Mouse (Mus musculus): Measurements from ENCODE around the gene Zfp748. TPM values are rescaled to one million over a fixed set of nuclear protein-coding genes. Genes with fewer than 3 reads are reported as not detected.

Zfp748 gene
- 1 to 10 TPM; 5.7 to 6.4 TPM for total RNA-seq (2021)

GRCm38 (mm10) chr13:67553730-67554129, at the start of gene Zfp748:
TSS of gene Zfp748 (minus strand) at chr13:67553830.
- intact Hi-C loops (cut with DNase I), result no loop called here
- DNase-seq, result no peak

GRCm38 (mm10) chr13:67572591-67573189, 19.1 kb upstream of the Zfp748 start:
- intact Hi-C loops (cut with DNase I), result no loop called here
- DNase-seq, result no peak

GRCm38 (mm10) chr13:67552505-67553346, 904 bp downstream of the Zfp748 start:
- peak; percentile 89 for DNase-seq
- intact Hi-C loops (cut with DNase I), result no loop called here

DNA sequence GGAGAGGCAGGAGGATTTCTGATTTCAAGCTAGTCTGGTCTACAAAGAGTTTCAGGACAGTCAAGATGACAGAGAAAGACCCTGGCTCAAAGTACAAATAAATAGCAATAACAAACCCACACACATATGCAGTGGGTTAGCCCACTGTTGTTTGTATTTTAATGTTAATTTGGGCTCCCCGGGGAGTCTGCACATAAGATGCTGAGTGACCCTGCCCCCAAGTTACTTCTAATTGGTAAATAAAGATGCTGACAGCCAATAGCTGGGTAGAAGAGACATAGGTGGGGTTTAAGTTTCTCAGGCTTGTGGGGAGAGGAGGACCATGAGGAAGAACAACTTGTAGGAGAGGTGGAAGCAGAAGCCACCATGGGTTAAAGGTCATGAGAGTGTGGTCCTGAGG, 7.7 kb downstream of the Zfp748 start:
- intact Hi-C loops (cut with DNase I), result no loop called here
- DNase-seq, result no peak

GRCm38 (mm10) chr13:67527049-67527730, 26.4 kb downstream of the Zfp748 start:
- intact Hi-C loops (cut with DNase I), result loop anchor here (2.0 to 10.0 kb wide), 5 partner anchors 22 to 198 kb away; partner anchors contain the start of genes Zfp58, Zfp65, Zfp874a and Zfp874b
- DNase-seq, result no peak

DNA sequence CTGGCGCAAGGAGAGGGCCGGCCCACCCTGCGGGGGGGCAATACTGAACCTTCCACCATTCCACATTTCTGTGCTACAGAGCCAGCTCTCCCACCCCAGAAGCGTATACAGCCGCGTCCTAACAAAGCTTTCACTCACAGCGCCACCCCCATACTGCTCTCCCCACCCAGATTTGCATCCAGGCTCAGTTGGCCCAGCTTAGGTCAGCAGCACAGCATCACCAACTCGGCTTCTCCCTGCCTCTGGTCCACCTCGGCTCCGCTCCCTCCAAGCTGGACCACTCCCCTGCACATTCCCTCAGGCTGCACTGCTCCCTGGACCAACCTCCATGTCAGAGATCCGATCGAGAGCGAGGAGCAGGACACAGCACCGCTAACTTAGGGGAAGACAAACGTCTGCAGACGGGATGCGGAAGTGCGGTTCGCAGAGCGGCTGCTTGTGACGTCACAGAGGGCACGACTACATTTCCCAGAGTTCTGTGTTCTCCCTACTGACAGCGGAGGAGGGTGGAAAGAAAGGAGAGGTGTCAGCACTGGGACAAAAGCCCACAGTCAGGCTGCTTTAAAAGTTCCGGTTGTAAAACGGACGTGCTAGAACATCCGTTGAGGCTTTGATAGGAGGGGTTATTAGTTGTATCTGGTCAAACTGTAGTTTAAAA, 27.7 kb downstream of the Zfp748 start, which contains the start of the genes Gm26965 and Zfp87:
TSS of gene Gm26965 (minus strand) at position 399 of the 658 bp plus-strand sequence.
TSS of gene Zfp87 (minus strand) at position 425 of the 658 bp plus-strand sequence.
- intact Hi-C loops (cut with DNase I), result loop anchor here (2.0 to 10.0 kb wide), 5 partner anchors 23 to 199 kb away; partner anchors contain the start of genes Zfp58, Zfp65, Zfp874a and Zfp874b

DNA sequence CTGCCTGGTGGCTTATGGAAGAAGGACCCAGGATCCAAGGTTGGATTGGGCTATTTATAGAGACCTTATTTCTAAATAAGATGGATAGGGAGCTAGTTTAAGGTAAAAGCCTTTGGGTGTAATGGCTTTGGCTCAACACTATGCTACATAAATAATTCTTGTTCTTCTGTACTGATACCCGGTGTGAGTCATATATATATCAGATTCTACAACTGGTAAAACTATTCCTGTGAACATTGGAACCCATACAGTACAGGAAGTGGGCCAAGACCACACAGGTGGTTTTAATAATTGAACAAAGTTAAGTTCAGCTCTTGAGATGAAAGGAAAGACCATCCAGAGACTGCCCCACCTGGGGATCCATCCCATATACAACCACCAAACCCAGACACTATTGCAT, 52.7 kb downstream of the Zfp748 start:
- intact Hi-C loops (cut with DNase I), result loop anchor here (2.0 kb wide), 1 partner anchor 26 kb away; the partner anchor contains the start of genes Gm26965 and Zfp87
- no peak for DNase-seq

More for the DNA sequence above, 27.7 kb downstream of the Zfp748 start, which contains the start of the genes Gm26965 and Zfp87:
- DNase-seq, result peak; percentile 96 to 97

- DNase-seq, result peak; percentile 91 to 92
- intact Hi-C loops (cut with DNase I), result loop anchor here (2.0 kb wide), 1 partner anchor 27 kb away; the partner anchor contains the start of genes Gm26965 and Zfp87
These were observed 53.4 kb downstream of the Zfp748 start, which contains the start of gene Zfp58 for GRCm38 (mm10) chr13:67500084-67500719. TSS of gene Zfp58 (minus strand) at chr13:67500555.

GRCm38 (mm10) chr13:67495631-67496030, 58.0 kb downstream of the Zfp748 start:
- intact Hi-C loops (cut with DNase I), result no loop called here
- no peak for DNase-seq

Other genes with a start within 250 kb of the Zfp748 start
- gene Zfp457, start 247.3 kb downstream of the Zfp748 start, total RNA-seq (2021), result 1 to 10 TPM; 2.7 to 3.9 TPM
- 1 to 10 TPM; 2.0 to 2.8 TPM for gene Zfp595, start 221.3 kb downstream of the Zfp748 start, total RNA-seq (2021)
- gene Gm28044, start 193.3 kb downstream of the Zfp748 start, total RNA-seq (2021), result 1 to 10 TPM; 1.0 to 2.4 TPM
- gene Zfp953, start 193.2 kb downstream of the Zfp748 start, total RNA-seq (2021), result 1 to 10 TPM; 1.6 to 1.9 TPM
- gene Gm28041, start 178.1 kb downstream of the Zfp748 start, total RNA-seq (2021), result 1 to 10 TPM in 1 of 2 experiments, under 1 TPM in 1; 0.57 to 1.6 TPM
- under 1 TPM; 0.53 to 0.92 TPM for gene Zfp456, start 178.0 kb downstream of the Zfp748 start, total RNA-seq (2021)
- 1 to 10 TPM; 1.5 to 2.3 TPM for gene Zfp429, start 154.0 kb downstream of the Zfp748 start, total RNA-seq (2021)
- gene Zfp459, start 132.4 kb downstream of the Zfp748 start, total RNA-seq (2021), result under 1 TPM in 1 of 2 experiments, not detected in 1; 0.25 TPM
- 1 to 10 TPM; 4.5 to 5.6 TPM for gene Zfp874a, start 102.2 kb downstream of the Zfp748 start, total RNA-seq (2021)
- gene Zfp874b, start 69.6 kb downstream of the Zfp748 start, total RNA-seq (2021), result 10 to 100 TPM; 11.8 to 17.4 TPM
- 1 to 10 TPM; 5.2 to 5.9 TPM for gene Zfp58, start 53.3 kb downstream of the Zfp748 start, total RNA-seq (2021)
- gene Gm26965, start 27.7 kb downstream of the Zfp748 start, total RNA-seq (2021), result not detected
- 10 to 100 TPM in 1 of 2 experiments, 1 to 10 TPM in 1; 9.1 to 14.8 TPM for gene Zfp87, start 27.7 kb downstream of the Zfp748 start, total RNA-seq (2021)
- 1 to 10 TPM; 4.0 to 5.5 TPM for gene Zfp729b, start 55.9 kb upstream of the Zfp748 start, total RNA-seq (2021)
- 1 to 10 TPM in 1 of 2 experiments, under 1 TPM in 1; 0.89 to 2.0 TPM for gene Gm49345, start 83.9 kb upstream of the Zfp748 start, total RNA-seq (2021)
- gene Zfp729a, start 84.0 kb upstream of the Zfp748 start, total RNA-seq (2021), result 1 to 10 TPM; 4.5 to 4.9 TPM
- 1 to 10 TPM; 6.4 to 8.1 TPM for gene Zfp738, start 133.2 kb upstream of the Zfp748 start, total RNA-seq (2021)
- 1 to 10 TPM; 5.8 to 7.4 TPM for gene Zfp65, start 175.3 kb upstream of the Zfp748 start, total RNA-seq (2021)
- gene Zfp85, start 201.4 kb upstream of the Zfp748 start, total RNA-seq (2021), result 1 to 10 TPM; 2.3 to 3.2 TPM
- 1 to 10 TPM in 1 of 2 experiments, under 1 TPM in 1; 0.84 to 1.1 TPM for gene Zfp493, start 225.9 kb upstream of the Zfp748 start, total RNA-seq (2021)

Measured in heart, postnatal 10 days (tissue).